Mouse (Mus musculus) MEL-GATA-1-ER (cell line): ENCODE results near the gene Mast4.

ENCODE experiments used
- DNase-seq: peaks from one replicate; pipeline ENCODE4 v3.0.0-alpha.2; 2012; ENCODE audit warnings: low read depth; ENCODE audit errors: extremely low read depth

Mast4 gene

GRCm38 (mm10) chr13:103316777-103317367 lies 17.4 kb downstream of the Mast4 start:
- DNase-seq, result no peak

GRCm38 (mm10) chr13:103315113-103315708 lies 19.1 kb downstream of the Mast4 start:
- DNase-seq, result no peak

- no peak for DNase-seq
Observed at GRCm38 (mm10) chr13:103308296-103308695, 26.0 kb downstream of the Mast4 start.

DNA sequence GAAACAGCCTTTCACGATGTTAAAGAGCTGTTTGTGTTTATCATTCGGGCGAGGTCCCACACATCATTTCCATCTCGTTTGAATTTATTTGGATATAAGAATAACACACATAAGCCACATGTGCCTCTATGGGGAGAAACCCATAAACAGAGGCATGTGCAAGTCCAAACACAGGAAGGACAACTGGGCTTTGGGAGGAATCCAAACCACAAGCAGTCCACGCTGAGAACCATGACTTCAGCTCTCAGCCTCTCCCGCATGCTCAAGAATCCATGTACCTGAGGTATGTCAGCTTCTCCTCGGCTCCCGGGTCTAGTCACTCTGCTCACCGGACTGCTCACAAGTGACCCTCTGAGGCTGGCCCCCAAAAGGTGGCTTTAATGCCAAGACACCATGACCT lies 30.5 kb downstream of the Mast4 start:
- no peak for DNase-seq

DNA sequence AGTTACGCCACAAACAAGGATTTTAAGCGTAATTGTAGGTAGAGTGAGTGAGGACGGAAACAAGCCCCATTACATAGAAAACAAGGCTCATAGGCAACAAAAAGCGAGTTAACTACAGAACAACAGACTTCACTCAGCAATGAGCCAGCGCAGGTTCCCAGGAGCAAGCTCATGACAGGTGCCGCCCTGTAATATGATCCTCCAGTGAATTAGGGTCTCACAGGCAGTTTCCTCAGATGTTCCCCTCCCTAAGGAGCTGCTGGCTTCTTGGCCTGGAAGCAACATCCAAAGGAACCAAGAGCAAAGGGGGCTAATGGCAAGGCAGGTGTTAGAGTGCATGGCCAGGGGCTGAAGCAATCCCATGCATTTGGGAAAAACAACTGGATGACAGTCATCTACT lies 31.8 kb downstream of the Mast4 start:
- no peak for DNase-seq

GRCm38 (mm10) chr13:103302077-103302476 lies 32.2 kb downstream of the Mast4 start:
- no peak for DNase-seq

DNA sequence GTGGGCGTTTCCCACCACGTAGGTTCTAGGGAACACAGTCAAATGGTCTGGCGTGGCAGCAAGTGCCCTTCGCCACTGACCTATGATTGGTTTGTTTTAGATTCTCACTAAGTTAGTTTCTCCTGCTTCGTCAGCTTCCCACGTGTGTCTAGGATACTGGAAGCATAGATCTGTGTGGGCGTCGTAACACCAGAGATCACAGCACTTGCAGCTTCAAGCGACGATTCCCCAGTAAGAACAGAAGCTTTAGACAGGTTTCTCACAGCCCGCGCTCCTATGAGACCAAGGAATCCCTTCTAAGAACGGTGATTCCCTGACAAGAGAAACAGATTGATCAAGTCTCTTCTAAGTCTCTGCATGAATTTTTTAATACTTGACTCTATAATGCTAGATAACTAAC lies 39.9 kb downstream of the Mast4 start:
- no peak for DNase-seq

DNA sequence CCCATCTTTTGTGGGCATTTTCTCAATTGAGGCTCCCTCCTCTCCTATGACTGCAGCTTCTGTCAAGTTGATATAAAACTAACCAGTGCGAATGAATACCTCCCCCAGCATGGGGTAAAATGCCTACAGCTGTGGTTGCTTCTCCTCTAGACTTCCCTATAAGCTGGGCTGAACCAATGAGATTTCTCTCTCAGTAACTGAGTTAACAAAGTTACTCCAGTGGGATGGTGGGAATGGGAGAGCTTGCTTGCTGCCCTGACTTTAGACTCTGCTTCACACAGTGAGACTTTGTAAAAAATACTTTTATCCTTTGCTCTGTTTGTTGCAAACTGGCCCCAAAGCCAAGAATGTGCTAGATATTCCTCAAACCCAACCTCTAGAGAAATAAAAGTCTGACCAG lies 41.2 kb downstream of the Mast4 start:
- no peak for DNase-seq

DNA sequence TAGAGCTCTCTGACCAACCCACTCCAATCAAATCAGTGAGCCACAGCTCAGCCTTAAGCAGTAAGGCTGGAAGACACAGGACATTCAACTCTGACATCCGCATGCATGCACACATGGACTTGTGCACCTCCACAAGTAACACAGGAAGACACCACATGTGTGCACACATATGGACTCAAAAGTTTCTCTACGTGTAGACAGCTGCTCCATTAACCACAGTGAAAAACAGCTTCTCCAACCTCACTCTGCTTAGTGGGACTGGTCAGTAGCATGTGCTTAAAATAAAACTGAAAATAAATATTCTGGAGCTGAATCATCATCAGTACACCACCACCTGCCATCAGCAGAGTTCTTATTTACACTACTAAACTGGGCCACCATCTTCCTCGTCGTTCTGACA lies 43.2 kb downstream of the Mast4 start:
- no peak for DNase-seq

- DNase-seq, result no peak
Observed at GRCm38 (mm10) chr13:103285821-103286220, 48.5 kb downstream of the Mast4 start.

GRCm38 (mm10) chr13:103285036-103285435 lies 49.3 kb downstream of the Mast4 start:
- no peak for DNase-seq

- no peak for DNase-seq
Observed at GRCm38 (mm10) chr13:103270856-103271391, 63.4 kb downstream of the Mast4 start.

DNA sequence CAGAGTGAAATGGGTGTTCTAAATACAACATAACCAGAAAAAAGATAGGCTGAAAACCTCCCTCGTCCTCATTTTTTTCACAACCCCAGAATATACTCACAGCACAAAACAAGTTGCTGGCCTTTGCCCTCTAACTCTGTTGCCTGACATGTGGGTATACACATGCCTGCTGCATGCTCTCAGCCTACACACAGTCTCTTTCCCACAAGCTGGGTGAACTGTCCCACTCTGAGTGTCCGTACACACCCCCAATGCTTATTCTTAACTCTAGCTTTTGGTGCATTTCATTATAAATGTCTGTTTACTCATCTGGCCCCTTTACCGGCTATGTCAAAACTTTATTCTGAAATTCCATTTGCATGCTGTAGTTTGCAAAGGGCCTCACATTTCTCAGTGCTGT lies 71.6 kb downstream of the Mast4 start:
- DNase-seq, result no peak

DNA sequence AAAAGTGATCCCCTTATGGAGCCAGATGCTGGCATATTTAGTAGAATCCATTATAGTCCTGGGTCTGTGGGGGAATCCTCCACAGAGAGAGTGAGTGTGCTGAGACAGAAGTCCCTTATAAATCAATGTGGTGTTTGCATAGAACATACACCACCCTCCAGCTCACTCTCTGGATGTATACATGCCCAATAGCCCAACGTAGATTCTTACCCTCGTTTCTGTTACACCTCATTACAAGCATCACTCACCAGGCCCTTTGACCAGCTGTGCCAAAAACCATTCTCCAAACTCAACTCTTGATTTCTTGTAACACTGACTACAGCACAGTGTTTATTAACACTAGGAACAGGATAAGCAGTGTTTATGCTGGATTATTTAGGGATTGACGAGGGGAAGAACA lies 72.2 kb downstream of the Mast4 start:
- DNase-seq, result no peak

GRCm38 (mm10) chr13:103260414-103260813 lies 73.9 kb downstream of the Mast4 start:
- DNase-seq, result no peak

- no peak for DNase-seq
Observed at GRCm38 (mm10) chr13:103258106-103258505, 76.2 kb downstream of the Mast4 start.

DNA sequence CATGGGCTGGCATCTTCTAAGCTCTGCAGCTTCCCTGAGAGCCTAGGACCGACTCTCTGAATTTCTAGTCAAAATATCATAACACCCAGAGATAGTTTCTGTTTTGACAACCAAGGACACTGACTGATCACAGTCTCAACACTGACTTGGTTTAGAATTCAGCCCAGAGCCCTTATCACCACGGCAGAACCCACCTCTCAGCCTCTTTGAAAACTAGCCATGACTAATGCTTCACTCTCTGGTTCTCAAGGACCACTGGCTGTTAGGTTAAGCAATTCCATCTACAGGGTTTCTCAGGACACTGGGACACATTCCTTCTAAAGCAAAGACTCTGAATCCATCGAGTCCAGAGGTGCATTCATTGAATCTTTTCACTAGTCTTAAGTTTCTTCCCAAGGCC lies 79.4 kb downstream of the Mast4 start:
- no peak for DNase-seq

GRCm38 (mm10) chr13:103253077-103253476 lies 81.2 kb downstream of the Mast4 start:
- no peak for DNase-seq

DNA sequence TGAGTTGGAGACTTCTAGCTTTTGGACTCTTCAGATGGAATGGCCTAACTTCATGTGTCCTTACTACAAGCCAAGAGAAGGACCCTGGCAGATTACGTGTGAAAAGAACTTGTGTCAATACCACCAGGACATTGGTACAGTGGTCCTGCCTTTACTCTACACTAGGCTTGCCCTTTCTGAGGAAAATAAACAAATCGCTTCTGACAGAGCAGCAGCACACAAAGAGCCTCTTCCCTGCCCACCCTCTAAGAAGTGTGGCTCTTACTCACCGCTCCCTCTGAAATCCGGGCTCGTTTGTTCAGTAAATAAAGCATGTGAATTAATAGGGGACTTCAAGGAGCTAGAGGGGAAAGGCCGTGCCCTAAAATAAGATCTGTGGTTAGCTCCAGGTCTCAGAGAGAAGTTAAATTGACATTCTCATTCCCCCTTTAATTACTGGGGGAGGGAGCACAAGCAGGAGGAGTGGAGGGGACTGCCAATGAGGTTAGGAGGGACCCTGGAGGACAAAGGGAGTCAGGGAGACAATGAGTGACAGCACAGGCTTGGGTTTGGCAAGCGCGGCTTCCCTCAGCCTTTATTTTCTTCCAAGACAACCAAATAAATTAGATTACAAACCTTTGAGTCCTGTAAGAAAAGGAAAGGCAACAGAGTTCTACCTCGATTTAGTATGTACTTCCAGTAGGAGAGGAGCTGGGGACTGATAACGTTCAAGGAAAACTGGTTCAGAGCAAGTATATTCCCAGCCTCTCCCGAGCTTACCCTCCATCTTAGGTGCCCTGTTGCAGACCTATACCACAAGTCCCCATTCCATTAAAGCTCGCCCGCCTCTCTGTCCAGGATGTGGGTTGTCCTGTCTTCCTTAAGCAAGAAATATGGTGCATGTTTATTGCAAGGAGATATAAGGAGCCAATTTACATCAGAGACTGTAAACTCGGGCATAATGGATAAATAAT lies 85.9 kb downstream of the Mast4 start:
- no peak for DNase-seq

DNA sequence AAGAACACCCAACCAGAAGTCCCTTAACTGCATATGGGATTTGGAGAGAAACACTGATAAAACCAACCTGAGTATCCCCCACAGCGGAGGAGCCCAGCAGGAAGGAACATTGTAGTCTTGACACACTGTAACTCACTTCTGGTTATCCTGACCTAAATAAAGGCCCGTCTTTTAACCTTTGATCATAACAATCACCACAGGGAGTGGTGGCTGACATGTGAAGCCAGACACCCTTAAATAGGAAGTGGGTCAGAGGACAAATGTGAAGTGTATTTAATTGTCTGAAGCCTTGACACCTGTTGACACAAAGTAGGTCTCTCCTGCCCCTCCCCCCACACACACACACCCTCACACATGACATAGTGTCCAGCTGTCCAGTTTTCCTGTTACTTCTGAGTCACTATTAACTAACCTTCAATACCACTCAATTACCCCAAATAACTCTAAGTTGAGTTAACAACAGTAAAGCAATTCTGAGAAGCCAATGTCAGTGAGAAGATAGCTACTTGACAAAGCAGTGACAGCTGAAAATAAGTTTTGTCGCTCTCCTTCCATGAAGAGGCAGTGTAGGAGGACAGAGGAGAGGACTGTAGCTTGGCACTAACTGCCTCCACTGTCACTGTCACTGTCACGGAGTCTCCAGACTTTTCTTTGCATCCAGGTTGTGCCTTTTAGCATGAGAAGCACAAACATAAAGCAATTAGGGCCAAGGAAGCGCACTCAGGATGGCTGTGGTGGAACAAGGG lies 87.2 kb downstream of the Mast4 start:
- DNase-seq, result no peak

GRCm38 (mm10) chr13:103245431-103245830 lies 88.9 kb downstream of the Mast4 start:
- no peak for DNase-seq
